Mouse (Mus musculus): Measurements from ENCODE around the gene Phxr2.

- TF ChIP-seq POLR2A (IDR thresholded peaks at IDR 0.05; ENCODE audit: low read depth, low read length) (peak; percentile 35; the same call in 1 of the 2 replicates), CTCF (IDR thresholded peaks at IDR 0.05; ENCODE audit: extremely low read depth, insufficient read length, insufficient replicate concordance, low read depth, low read length) (no peak)
These were observed 1.7 kb upstream of the Phxr2 start for GRCm38 (mm10) chr10:99127691-99128261.
